Mouse (Mus musculus) heart, postnatal 0 days (tissue): Measurements from ENCODE around the gene Nphs1.

Experiments used
- CTCF ChIP-seq: IDR thresholded peaks from 2 replicates; pipeline ENCODE4 v1.5.1; 2016; ENCODE audit warnings: antibody characterized with exemption, control low read depth, low read depth
- EP300 ChIP-seq: IDR thresholded peaks from 2 replicates; pipeline ENCODE4 v1.6.1; 2016; ENCODE audit warnings: antibody characterized with exemption, low read depth

- TF ChIP-seq CTCF (no peak), EP300 (no peak)
Observed at GRCm38 (mm10) chr7:30411023-30411422, 47.1 kb upstream of the Nphs1 start.
